Mouse (Mus musculus): ENCODE data around the gene Nwd1.

GRCm38 (mm10) chr8:72665405-72665804, 18.9 kb downstream of the Nwd1 start:
- TF ChIP-seq CTCF (IDR thresholded peaks at IDR 0.05; ENCODE audit: low read depth, low read length) (no peak), GATA1 (IDR thresholded peaks at IDR 0.05; ENCODE audit: borderline replicate concordance, low read length) (no peak)
